Mouse (Mus musculus) stomach, postnatal 0 days (tissue): Measurements from ENCODE around the gene Fam122a.

Experiments used
- CTCF ChIP-seq: IDR thresholded peaks from 2 replicates; pipeline ENCODE4 v1.5.1; 2016; ENCODE audit warnings: antibody characterized with exemption, low read depth, mild to moderate bottlenecking, moderate library complexity
- EP300 ChIP-seq: optimal IDR thresholded peaks from 2 replicates; pipeline ENCODE3; 2016; ENCODE audit warnings: antibody characterized with exemption

GRCm38 (mm10) chr19:24476461-24476860 lies 695 bp downstream of the Fam122a start:
- TF ChIP-seq CTCF (no peak), EP300 (no peak)
